Mouse (Mus musculus): ENCODE data around the gene Rab8b. TPM values are rescaled to one million over a fixed set of nuclear protein-coding genes. Genes with fewer than 3 reads are reported as not detected.
"Not testable (repeated sequence)": the region's sequence is repeated elsewhere in the genome, so short reads cannot be mapped to it uniquely, and the experiment has no call there.

Gene Rab8b
- polyA plus RNA-seq, 1 experiment, result 25.3 TPM

DNA sequence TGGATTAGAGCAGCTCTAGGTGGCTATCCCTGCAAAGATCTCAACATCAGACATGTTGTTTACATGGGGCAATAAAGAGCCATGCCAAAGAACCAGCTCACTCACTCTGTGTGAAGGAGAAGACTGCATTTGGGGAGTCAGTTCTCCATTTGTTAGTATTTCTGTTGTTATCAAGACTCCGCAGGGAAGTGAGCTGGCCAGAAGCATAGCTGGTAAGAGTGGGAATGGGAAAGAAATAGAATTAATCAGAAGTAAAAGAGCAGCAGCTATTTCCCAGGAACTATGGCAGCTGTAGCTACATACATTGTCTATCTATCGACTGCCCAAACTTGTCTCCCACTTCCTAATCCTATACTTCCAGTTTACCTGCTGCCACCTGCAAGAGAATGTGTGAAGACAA is 38.7 kb downstream of the Rab8b start:
- no peak overlapping the region for H3K27ac ChIP-seq (ENCODE audit: control insufficient read depth, insufficient read depth, low read depth, low read length, poor library complexity)
- no peak overlapping the region for H3K4me3 ChIP-seq (replicated peaks; ENCODE audit: control insufficient read depth, low read depth, low read length)
- no peak for TF ChIP-seq POLR2A (IDR thresholded peaks at IDR 0.05; ENCODE audit: borderline replicate concordance, control insufficient read depth, low read depth, low read length)
- no peak for TF ChIP-seq CTCF (IDR thresholded peaks at IDR 0.05; ENCODE audit: control insufficient read depth, insufficient read depth, low read length)
- 73% methylated on average over 2 of the region's 2 CpGs for WGBS
- peaks cover 7% of the 10 kb centered on the region for H3K4me1 ChIP-seq (ENCODE audit: control insufficient read depth, insufficient read depth, low read length)

DNA sequence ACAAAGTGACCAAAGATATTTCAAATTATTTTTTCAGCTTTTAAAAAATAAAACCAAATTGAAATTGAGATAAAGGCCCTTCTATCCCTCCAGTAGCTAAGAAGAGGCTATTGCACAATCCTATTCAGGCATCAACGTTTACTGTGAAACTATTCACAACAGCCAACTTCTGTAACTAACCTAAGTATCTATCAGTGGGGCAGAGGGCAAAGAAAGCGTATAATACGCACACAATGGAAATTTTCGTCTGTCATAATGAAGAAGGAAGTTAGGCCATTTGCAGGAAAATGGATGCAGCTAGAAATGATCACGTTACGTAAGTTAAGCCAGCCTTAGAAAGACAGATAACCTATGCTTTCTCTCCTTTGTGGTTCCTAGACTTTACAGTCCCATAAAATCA is 40.0 kb downstream of the Rab8b start:
- 43% methylated on average over 6 of the region's 6 CpGs for WGBS
- TF ChIP-seq POLR2A (IDR thresholded peaks at IDR 0.05; ENCODE audit: borderline replicate concordance, control insufficient read depth, low read depth, low read length), result no peak
- no peak for TF ChIP-seq CTCF (IDR thresholded peaks at IDR 0.05; ENCODE audit: control insufficient read depth, insufficient read depth, low read length)
- Histone ChIP-seq H3K27ac (ENCODE audit: control insufficient read depth, insufficient read depth, low read depth, low read length, poor library complexity) (no peak overlapping the region), H3K4me3 (replicated peaks; ENCODE audit: control insufficient read depth, low read depth, low read length) (no peak overlapping the region), H3K4me1 (ENCODE audit: control insufficient read depth, insufficient read depth, low read length) (peaks cover 7% of the 10 kb centered on the region)

- Histone ChIP-seq H3K4me1 (ENCODE audit: control insufficient read depth, insufficient read depth, low read length) (peaks cover 12% of the 10 kb centered on the region), H3K27ac (ENCODE audit: control insufficient read depth, insufficient read depth, low read depth, low read length, poor library complexity) (no peak overlapping the region), H3K4me3 (replicated peaks; ENCODE audit: control insufficient read depth, low read depth, low read length) (no peak overlapping the region)
- TF ChIP-seq POLR2A (IDR thresholded peaks at IDR 0.05; ENCODE audit: borderline replicate concordance, control insufficient read depth, low read depth, low read length) (no peak), CTCF (IDR thresholded peaks at IDR 0.05; ENCODE audit: control insufficient read depth, insufficient read depth, low read length) (no peak)
- 71% methylated on average over 3 of the region's 3 CpGs for WGBS
These were observed 40.6 kb downstream of the Rab8b start for GRCm38 (mm10) chr9:66878899-66879298.

GRCm38 (mm10) chr9:66876577-66876976 is 42.9 kb downstream of the Rab8b start:
- no peak for TF ChIP-seq CTCF (IDR thresholded peaks at IDR 0.05; ENCODE audit: control insufficient read depth, insufficient read depth, low read length)
- no peak for TF ChIP-seq POLR2A (IDR thresholded peaks at IDR 0.05; ENCODE audit: borderline replicate concordance, control insufficient read depth, low read depth, low read length)
- WGBS, result 60% methylated on average over 5 of the region's 5 CpGs
- Histone ChIP-seq H3K27ac (ENCODE audit: control insufficient read depth, insufficient read depth, low read depth, low read length, poor library complexity) (no peak overlapping the region), H3K4me3 (replicated peaks; ENCODE audit: control insufficient read depth, low read depth, low read length) (no peak overlapping the region), H3K4me1 (ENCODE audit: control insufficient read depth, insufficient read depth, low read length) (peaks cover 10% of the 10 kb centered on the region)

GRCm38 (mm10) chr9:66874297-66874696 is 45.2 kb downstream of the Rab8b start:
- H3K4me3 ChIP-seq (replicated peaks; ENCODE audit: control insufficient read depth, low read depth, low read length), result no peak overlapping the region
- peaks cover 8% of the 10 kb centered on the region for H3K4me1 ChIP-seq (ENCODE audit: control insufficient read depth, insufficient read depth, low read length)
- 94% methylated on average over 5 of the region's 5 CpGs for WGBS
- H3K27ac ChIP-seq (ENCODE audit: control insufficient read depth, insufficient read depth, low read depth, low read length, poor library complexity), result no peak overlapping the region
- no peak for TF ChIP-seq CTCF (IDR thresholded peaks at IDR 0.05; ENCODE audit: control insufficient read depth, insufficient read depth, low read length)
- TF ChIP-seq POLR2A (IDR thresholded peaks at IDR 0.05; ENCODE audit: borderline replicate concordance, control insufficient read depth, low read depth, low read length), result no peak

GRCm38 (mm10) chr9:66873531-66873930 is 46.0 kb downstream of the Rab8b start:
- no peak overlapping the region for H3K4me3 ChIP-seq (replicated peaks; ENCODE audit: control insufficient read depth, low read depth, low read length)
- TF ChIP-seq POLR2A (IDR thresholded peaks at IDR 0.05; ENCODE audit: borderline replicate concordance, control insufficient read depth, low read depth, low read length), result no peak
- no peak for TF ChIP-seq CTCF (IDR thresholded peaks at IDR 0.05; ENCODE audit: control insufficient read depth, insufficient read depth, low read length)
- H3K27ac ChIP-seq (ENCODE audit: control insufficient read depth, insufficient read depth, low read depth, low read length, poor library complexity), result no peak overlapping the region
- peaks cover 8% of the 10 kb centered on the region for H3K4me1 ChIP-seq (ENCODE audit: control insufficient read depth, insufficient read depth, low read length)

GRCm38 (mm10) chr9:66873009-66873408 is 46.5 kb downstream of the Rab8b start:
- 69% methylated on average over 2 of the region's 2 CpGs for WGBS
- H3K27ac ChIP-seq (ENCODE audit: control insufficient read depth, insufficient read depth, low read depth, low read length, poor library complexity); H3K4me1 ChIP-seq (ENCODE audit: control insufficient read depth, insufficient read depth, low read length); H3K4me3 ChIP-seq (replicated peaks; ENCODE audit: control insufficient read depth, low read depth, low read length): not testable (repeated sequence)

- TF ChIP-seq CTCF (IDR thresholded peaks at IDR 0.05; ENCODE audit: control insufficient read depth, insufficient read depth, low read length) (no peak), POLR2A (IDR thresholded peaks at IDR 0.05; ENCODE audit: borderline replicate concordance, control insufficient read depth, low read depth, low read length) (no peak)
- 89% methylated on average over 10 of the region's 10 CpGs for WGBS
- H3K4me3 ChIP-seq (replicated peaks; ENCODE audit: control insufficient read depth, low read depth, low read length), result no peak overlapping the region
- no peak overlapping the region for H3K27ac ChIP-seq (ENCODE audit: control insufficient read depth, insufficient read depth, low read depth, low read length, poor library complexity)
- peaks cover 7% of the 10 kb centered on the region for H3K4me1 ChIP-seq (ENCODE audit: control insufficient read depth, insufficient read depth, low read length)
These were observed 47.3 kb downstream of the Rab8b start for GRCm38 (mm10) chr9:66872015-66872727.

DNA sequence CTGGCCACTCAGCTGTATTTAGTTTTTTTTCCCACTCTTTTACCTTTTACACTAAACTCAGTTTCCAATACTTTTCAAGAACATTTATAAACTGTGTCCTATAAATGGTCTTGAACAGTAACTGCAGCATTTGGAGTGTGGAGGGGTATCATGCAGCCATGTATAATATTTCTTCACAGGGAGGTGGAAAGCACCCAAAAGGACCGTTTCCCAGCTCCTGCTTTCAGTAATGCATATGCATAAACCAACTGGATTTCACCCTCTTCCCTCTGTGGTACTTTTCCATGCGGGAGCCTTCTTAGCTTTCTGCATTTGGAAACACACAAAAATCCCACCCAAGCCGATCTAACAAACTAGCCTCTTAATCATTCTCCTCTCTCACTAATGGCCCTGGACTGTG is 54.8 kb downstream of the Rab8b start:
- TF ChIP-seq POLR2A (IDR thresholded peaks at IDR 0.05; ENCODE audit: borderline replicate concordance, control insufficient read depth, low read depth, low read length) (no peak), CTCF (IDR thresholded peaks at IDR 0.05; ENCODE audit: control insufficient read depth, insufficient read depth, low read length) (no peak)
- WGBS, result 84% methylated on average over 3 of the region's 3 CpGs
- Histone ChIP-seq H3K4me3 (replicated peaks; ENCODE audit: control insufficient read depth, low read depth, low read length) (no peak overlapping the region), H3K4me1 (ENCODE audit: control insufficient read depth, insufficient read depth, low read length) (no peaks in the 10 kb centered on the region; the same call in 1 of the 2 replicates), H3K27ac (ENCODE audit: control insufficient read depth, insufficient read depth, low read depth, low read length, poor library complexity) (no peak overlapping the region)
